Mouse (Mus musculus) cerebellum, adult 2 months (tissue): ENCODE data around the gene Prf1. TPM values are rescaled to one million over a fixed set of nuclear protein-coding genes. Genes with fewer than 3 reads are reported as not detected.

ENCODE experiments used
- DNase-seq, 2 experiments: peaks; one replicate each; pipeline ENCODE4 v3.0.0; 2021
- H3K27ac ChIP-seq: fragments of 200-500 bp; 2 replicates; pipeline ENCODE4 v1.5.1; 2012; ENCODE audit warnings: low read length, control low read depth, inconsistent platforms; ENCODE audit not compliant: insufficient read depth
- H3K27me3 ChIP-seq: fragments of 200-500 bp; 2 replicates; pipeline ENCODE4 v1.6.1; 2012; ENCODE audit warnings: inconsistent platforms, mild to moderate bottlenecking, low read length, moderate library complexity; ENCODE audit not compliant: control insufficient read depth, insufficient read depth
- H3K4me1 ChIP-seq: fragments of 200-500 bp; 2 replicates; pipeline ENCODE4 v1.6.1; 2011; ENCODE audit warnings: low read length; ENCODE audit not compliant: control insufficient read depth, insufficient read depth
- H3K4me3 ChIP-seq: fragments of 200-500 bp; replicated peaks from 2 replicates; pipeline ENCODE3; 2011; ENCODE audit warnings: mild to moderate bottlenecking, low read depth, low read length, control low read depth; ENCODE audit not compliant: insufficient read depth
- CTCF ChIP-seq: fragments of 200-500 bp; IDR thresholded peaks from 2 replicates; pipeline ENCODE4 v1.5.1; 2011; ENCODE audit warnings: low read depth, mild to moderate bottlenecking, control low read depth, low read length, moderate library complexity, borderline replicate concordance; ENCODE audit not compliant: insufficient read depth
- POLR2A ChIP-seq: fragments of 200-500 bp; IDR thresholded peaks from 2 replicates; pipeline ENCODE4 v1.6.1; 2011; ENCODE audit warnings: low read length, control low read depth, borderline replicate concordance; ENCODE audit not compliant: insufficient read depth
- WGBS: fragments of 180-500 bp; shearing (Covaris S2); methylation state at CpG from one replicate; pipeline ENCODE4 v1.1.7; 2018; 5-methylcytosine and 5-hydroxymethylcytosine counted together
- polyA plus RNA-seq: library from polyadenylated mRNA; depleted of rRNA; stranded (reverse); fragments of >200 nt; gene quantifications from 2 replicates; pipeline ENCODE4 v1.2.3, GENCODE M21; 2012; rRNA removed

The Prf1 gene
- polyA plus RNA-seq, result 0.14 TPM in 1 of 2 replicates, not detected in the other

DNA sequence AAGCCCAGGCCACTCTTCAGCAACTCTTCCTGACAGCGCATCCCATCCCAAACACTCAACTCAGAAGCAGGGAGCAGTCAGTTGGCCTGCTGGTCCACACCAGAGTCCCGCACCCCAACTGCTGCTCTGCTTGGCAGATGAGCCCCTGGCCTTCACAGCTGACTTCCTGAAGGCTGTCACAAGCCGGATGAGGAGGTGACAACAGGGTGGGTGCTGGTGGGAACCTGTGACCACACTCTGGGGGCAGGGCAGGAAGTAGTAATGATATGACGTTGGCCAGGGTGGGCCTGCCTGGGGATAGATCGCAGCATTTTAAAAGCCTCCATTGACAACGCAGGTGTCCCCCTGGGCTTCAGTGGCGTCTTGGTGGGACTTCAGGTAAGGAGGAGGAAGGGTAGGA lies at the start of gene Prf1:
TSS of gene Prf1 (plus strand) at position 357 of the 400 bp plus-strand sequence.
- DNase-seq, result no peak
- no peak within 1 kb of the TSS for H3K4me3 ChIP-seq
- no peaks in the 10 kb centered on the region for H3K27me3 ChIP-seq
- WGBS, result 83% methylated on average over 7 of the region's 7 CpGs
- no peak within 1 kb of the TSS for H3K27ac ChIP-seq
- H3K4me1 ChIP-seq, result no peaks in the 10 kb centered on the region
- TF ChIP-seq CTCF, result no peak
- TF ChIP-seq POLR2A, result no peak

DNA sequence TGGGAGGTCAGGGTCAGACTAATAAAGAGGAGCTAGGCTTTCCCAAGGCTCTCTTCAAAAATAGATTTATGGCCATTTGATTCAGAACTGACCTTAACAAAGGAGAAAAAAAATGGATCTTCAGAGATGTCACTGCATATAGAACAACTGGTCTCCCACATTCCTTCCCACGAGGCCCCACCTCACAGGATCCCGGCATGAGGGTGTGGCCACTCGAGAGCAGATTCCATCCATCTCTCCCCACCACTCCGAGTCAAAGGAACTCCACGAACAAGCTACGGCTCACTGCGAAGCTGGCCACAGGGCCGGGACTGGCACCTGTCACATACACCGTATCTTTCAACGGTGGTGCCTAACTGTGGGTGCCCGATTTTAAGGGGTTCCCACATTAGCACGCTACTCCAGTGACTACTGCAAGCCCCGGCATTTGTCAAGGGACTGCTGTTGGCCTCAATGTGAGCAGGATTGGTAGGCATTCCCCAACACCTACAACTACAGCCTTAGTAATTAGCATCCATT lies 49.0 kb upstream of the Prf1 start:
- Histone ChIP-seq H3K4me1 (no peaks in the 10 kb centered on the region), H3K27me3 (no peaks in the 10 kb centered on the region), H3K4me3 (no peak overlapping the region), H3K27ac (no peak overlapping the region)
- DNase-seq, result no peak
- 95% methylated on average over 13 of the region's 13 CpGs for WGBS
- TF ChIP-seq CTCF, result no peak
- TF ChIP-seq POLR2A, result no peak

DNA sequence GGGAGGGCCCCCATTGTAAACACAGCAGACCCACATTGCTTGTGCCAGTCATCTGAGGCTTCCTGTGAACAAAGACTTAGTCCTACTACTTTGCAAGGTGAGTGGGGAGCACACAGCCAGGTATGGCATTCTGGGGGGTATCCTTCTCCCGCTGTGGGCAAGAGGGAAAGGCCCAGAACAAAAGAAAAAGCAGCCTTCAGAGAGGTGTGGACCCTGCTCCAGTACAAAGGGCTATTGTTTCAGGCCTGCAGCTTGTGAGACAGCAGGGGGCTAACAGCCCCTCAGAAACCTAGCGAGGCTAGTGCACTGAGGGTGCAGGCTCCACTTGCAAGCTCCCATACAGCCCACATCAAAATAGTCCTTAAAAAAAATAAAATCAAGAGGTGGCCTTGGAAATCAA lies 47.7 kb upstream of the Prf1 start:
- WGBS, result 84% methylated on average over 2 of the region's 2 CpGs
- Histone ChIP-seq H3K27ac (no peak overlapping the region), H3K4me1 (peaks cover 7% of the 10 kb centered on the region), H3K4me3 (no peak overlapping the region), H3K27me3 (no peaks in the 10 kb centered on the region)
- TF ChIP-seq POLR2A (no peak), CTCF (no peak)
- DNase-seq, result no peak

DNA sequence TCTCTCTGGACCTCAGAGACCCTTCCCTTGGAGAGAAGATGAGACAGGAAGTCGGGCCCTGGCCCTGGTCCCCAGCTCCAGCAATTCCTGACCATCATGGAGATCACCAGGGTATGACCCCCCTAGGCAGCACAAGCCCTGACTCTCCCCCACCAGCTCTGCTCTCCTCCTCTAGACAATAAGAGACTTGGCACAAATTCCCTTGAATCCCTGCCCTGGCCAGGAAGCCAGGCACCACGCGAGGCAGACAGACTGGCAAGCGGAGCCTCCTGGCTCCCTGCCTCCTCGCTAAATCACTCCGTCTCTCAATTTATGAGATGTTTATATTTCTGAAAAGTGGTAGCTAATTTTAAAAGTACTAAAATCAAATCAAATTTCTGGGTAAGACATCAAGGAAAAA lies 42.9 kb upstream of the Prf1 start:
- DNase-seq, result peak; percentile 79 to 87
- Histone ChIP-seq H3K4me1 (peaks cover 10% of the 10 kb centered on the region), H3K27me3 (peaks cover 1% of the 10 kb centered on the region; the same call in 1 of the 2 replicates), H3K27ac (no peak overlapping the region), H3K4me3 (no peak overlapping the region)
- TF ChIP-seq POLR2A, result no peak
- no peak for TF ChIP-seq CTCF
- WGBS, result 6% methylated on average over 6 of the region's 6 CpGs

DNA sequence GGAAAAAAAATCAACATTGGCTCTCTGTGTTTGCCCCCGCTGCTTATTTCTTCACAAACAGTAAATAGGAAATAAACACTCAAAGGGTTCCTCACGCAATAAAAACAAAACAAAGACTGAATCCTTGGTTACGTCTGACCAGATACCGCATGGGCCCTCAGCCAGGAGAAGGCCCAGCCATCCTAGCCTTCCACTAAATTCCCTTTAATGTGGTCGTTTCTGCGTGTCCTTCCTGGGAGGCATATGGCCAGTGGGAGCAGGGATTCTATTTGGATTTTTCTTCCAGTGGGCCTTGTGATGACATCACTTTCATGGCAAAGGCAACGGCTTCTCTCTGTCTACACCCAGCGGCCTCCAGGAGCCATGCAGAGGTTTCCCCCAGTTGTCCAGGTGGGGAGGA lies 42.4 kb upstream of the Prf1 start:
- H3K27ac ChIP-seq, result no peak overlapping the region

DNA sequence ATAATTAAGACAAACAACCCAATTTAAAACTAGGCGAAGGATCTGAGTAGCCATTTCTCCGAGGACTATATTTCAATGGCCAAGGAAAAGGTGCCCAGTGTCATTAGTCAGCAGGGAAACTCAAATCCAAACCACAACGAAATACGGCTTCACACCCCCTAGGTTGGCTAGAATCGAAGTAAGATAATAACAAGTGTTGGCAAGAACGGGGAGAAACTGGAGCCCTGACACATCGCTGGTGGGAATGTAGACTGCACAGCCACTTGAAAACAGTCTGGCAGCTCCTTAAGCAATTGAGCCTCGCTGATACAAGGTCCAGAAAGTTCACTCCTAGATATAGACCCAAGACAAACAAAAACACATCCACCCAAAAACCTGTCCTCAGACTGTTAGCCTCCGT lies 41.0 kb upstream of the Prf1 start:
- TF ChIP-seq POLR2A (no peak), CTCF (no peak)
- Histone ChIP-seq H3K27ac (no peak overlapping the region), H3K27me3 (peaks cover 1% of the 10 kb centered on the region; the same call in 1 of the 2 replicates), H3K4me1 (peaks cover 12% of the 10 kb centered on the region), H3K4me3 (no peak overlapping the region)
- DNase-seq, result no peak
- 92% methylated on average over 9 of the region's 9 CpGs for WGBS

More for the DNA sequence above, 42.4 kb upstream of the Prf1 start:
- Histone ChIP-seq H3K4me1 (peaks cover 10% of the 10 kb centered on the region), H3K27me3 (peaks cover 1% of the 10 kb centered on the region; the same call in 1 of the 2 replicates), H3K4me3 (no peak overlapping the region)
- no peak for DNase-seq
- TF ChIP-seq POLR2A, result no peak
- TF ChIP-seq CTCF, result no peak
- WGBS, result 22% methylated on average over 8 of the region's 8 CpGs

DNA sequence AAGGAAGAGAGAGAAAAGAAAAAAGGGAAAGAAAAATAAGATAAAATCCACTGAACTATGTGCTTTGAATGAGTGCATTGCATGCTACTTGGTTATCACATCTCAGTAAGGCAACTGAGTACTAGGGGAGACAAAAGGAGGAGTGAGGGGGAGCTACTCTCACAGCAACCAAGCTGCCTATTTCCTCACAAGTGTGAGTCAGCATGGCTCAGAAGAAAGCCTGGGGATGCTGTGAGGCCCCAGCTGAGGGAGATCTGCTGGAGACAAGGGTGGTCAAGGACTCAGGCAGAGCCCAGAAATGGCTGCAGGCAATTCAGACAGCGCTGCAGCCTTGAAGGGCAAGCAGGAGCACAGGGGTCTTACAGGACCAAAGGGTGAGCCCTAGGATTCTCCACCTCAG lies 39.5 kb upstream of the Prf1 start:
- peaks cover 1% of the 10 kb centered on the region; the same call in 1 of the 2 replicates for H3K27me3 ChIP-seq
- no peak overlapping the region for H3K4me3 ChIP-seq
- no peak overlapping the region for H3K27ac ChIP-seq
- peaks cover 18% of the 10 kb centered on the region for H3K4me1 ChIP-seq
- TF ChIP-seq POLR2A, result no peak
- TF ChIP-seq CTCF, result no peak
- DNase-seq, result no peak
- WGBS, result 100% methylated on average over 1 of the region's 1 CpGs
